Mouse (Mus musculus) olfactory bulb, adult 2 months (tissue): ENCODE measurements around the gene Bcl11b.

Experiments used
- CTCF ChIP-seq: fragments of 200-500 bp; IDR thresholded peaks from 2 replicates; pipeline ENCODE4 v1.5.1; 2012; ENCODE audit warnings: low read depth, mild to moderate bottlenecking, low read length, moderate library complexity; ENCODE audit not compliant: insufficient read depth
- POLR2A ChIP-seq: fragments of 200-500 bp; IDR thresholded peaks from 2 replicates; pipeline ENCODE4 v1.6.1; 2012; ENCODE audit warnings: mild to moderate bottlenecking, low read depth, low read length, moderate library complexity; ENCODE audit not compliant: insufficient read depth

GRCm38 (mm10) chr12:107950667-107951179 is 52.7 kb downstream of the Bcl11b start:
- no peak for TF ChIP-seq CTCF
- no peak for TF ChIP-seq POLR2A
